Mouse (Mus musculus) liver, adult 2 months (tissue): ENCODE results near the gene Gm29609. TPM values are rescaled to one million over a fixed set of nuclear protein-coding genes. Genes with fewer than 3 reads are reported as not detected.

Experiments
- DNase-seq: peaks from one replicate; pipeline ENCODE4 v3.0.0-alpha.2; 2011; ENCODE audit warnings: low read depth, low spot score; ENCODE audit errors: extremely low read depth
- H3K27ac ChIP-seq: fragments of 200-500 bp; replicated peaks from 2 replicates; pipeline ENCODE4 v1.5.1; 2012; ENCODE audit warnings: low read depth, mild to moderate bottlenecking, control low read depth, inconsistent platforms, low read length; ENCODE audit not compliant: insufficient read depth
- H3K27me3 ChIP-seq: fragments of 200-500 bp; 2 replicates; pipeline ENCODE4 v1.6.1; 2012; ENCODE audit warnings: mild to moderate bottlenecking, moderate library complexity, low read length, inconsistent platforms; ENCODE audit not compliant: control insufficient read depth, insufficient read depth
- H3K36me3 ChIP-seq: fragments of 200-500 bp; 2 replicates; pipeline ENCODE4 v1.6.1; 2012; ENCODE audit warnings: low read length, inconsistent platforms; ENCODE audit not compliant: control insufficient read depth, insufficient read depth
- H3K4me1 ChIP-seq: fragments of 200-500 bp; 2 replicates; pipeline ENCODE4 v1.6.1; 2011; ENCODE audit warnings: low read length; ENCODE audit not compliant: control insufficient read depth, insufficient read depth
- H3K4me3 ChIP-seq: fragments of 200-500 bp; 2 replicates; pipeline ENCODE4 v1.5.1; 2011; ENCODE audit warnings: low read depth, mild to moderate bottlenecking, control low read depth, low read length, moderate library complexity; ENCODE audit not compliant: insufficient read depth
- H3K79me2 ChIP-seq: fragments of 200-500 bp; 2 replicates; pipeline ENCODE4 v1.6.1; 2012; ENCODE audit warnings: inconsistent platforms, mild to moderate bottlenecking, low read length, moderate library complexity; ENCODE audit not compliant: control insufficient read depth, insufficient read depth
- H3K9ac ChIP-seq: fragments of 200-500 bp; 2 replicates; pipeline ENCODE4 v1.6.1; 2012; ENCODE audit warnings: low read depth, mild to moderate bottlenecking, control low read depth, inconsistent platforms, low read length
- CTCF ChIP-seq: fragments of 200-500 bp; IDR thresholded peaks from 2 replicates; pipeline ENCODE4 v1.5.1; 2011; ENCODE audit warnings: low read depth, low read length, control low read depth
- POLR2A ChIP-seq: fragments of 200-500 bp; IDR thresholded peaks from 2 replicates; pipeline ENCODE4 v1.6.1; 2011; ENCODE audit warnings: low read length, control low read depth; ENCODE audit not compliant: insufficient read depth; ENCODE audit errors: extremely low read depth
- WGBS: fragments of 180-500 bp; shearing (Covaris S2); methylation state at CpG from one replicate; pipeline ENCODE4 v1.1.7; 2018; 5-methylcytosine and 5-hydroxymethylcytosine counted together
- polyA plus RNA-seq: library from polyadenylated mRNA; depleted of rRNA; stranded (reverse); fragments of >200 nt; gene quantifications from 2 replicates; pipeline ENCODE4 v1.2.3, GENCODE M21; 2012; rRNA removed
- total RNA-seq: library from RNA; depleted of rRNA; stranded (reverse); fragments of >200 nt; gene quantifications from 2 replicates; pipeline ENCODE4 v1.2.3, GENCODE M21; 2014; rRNA removed

Gene Gm29609
- total and polyA plus RNA-seq, 2 experiments, result 1.0 to 2.3 TPM

DNA sequence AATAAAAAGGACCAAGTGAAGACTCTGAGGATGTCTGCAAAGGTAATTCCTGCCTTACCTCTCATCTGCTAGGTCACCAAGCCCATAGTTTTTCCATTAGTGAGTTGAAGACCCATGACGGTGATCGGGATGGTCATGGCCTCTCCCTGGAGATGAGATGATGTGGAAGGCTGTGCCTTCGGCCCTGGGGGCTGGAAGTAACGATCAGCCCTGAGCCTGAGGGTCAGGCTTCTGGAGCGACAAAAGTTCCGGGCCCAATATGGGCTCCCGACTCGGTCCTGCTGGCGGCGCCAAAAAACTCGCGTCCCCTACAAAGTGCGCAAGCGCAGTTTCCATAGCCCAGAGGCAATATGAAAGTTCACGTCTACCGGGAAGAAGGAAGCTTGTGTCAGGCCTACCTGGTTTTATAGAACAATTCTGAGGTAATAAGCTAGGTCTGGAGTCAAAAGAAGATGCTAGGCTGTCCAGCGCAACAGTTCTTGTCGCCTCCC lies 71.7 kb downstream of the Gm29609 start, which contains the start of gene Slc30a3:
TSS of gene Slc30a3 (minus strand) at position 238 of the 491 bp plus-strand sequence.
- TF ChIP-seq CTCF (no peak), POLR2A (no peak)
- Histone ChIP-seq H3K27ac (no peak within 1 kb of the TSS), H3K9ac (no peak within 1 kb of the TSS), H3K36me3 (no peaks in the 10 kb centered on the region), H3K27me3 (no peaks in the 10 kb centered on the region), H3K79me2 (no peaks in the 10 kb centered on the region), H3K4me3 (no peak within 1 kb of the TSS), H3K4me1 (no peaks in the 10 kb centered on the region)
- 93% methylated on average over 18 of the region's 18 CpGs for WGBS
- no peak for DNase-seq

DNA sequence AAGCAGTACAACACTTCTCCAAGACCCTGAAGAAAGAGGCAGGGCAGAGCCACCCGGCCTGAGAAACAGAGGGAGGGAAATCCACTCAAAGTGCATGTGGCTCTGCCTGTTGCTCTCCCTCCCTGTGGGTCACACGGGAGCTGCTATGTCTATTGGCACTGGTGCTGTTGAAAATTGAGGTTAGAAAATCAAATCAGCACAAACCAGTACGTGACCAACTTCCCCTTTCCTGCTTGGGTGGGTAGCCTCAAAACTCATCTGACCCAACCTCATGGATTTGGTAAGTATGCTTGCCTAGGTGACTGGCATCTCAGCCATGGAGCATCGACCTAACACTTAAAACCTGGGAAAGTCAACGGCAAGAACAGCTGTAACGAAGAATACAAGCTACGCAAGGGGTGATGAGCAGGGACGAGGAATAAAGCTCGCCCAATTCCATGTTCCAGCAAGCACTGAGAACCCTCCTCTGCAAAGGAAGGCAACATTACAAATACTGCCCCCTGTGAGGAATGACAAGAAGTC lies 73.8 kb downstream of the Gm29609 start, which contains the start of gene Dnajc5g:
TSS of gene Dnajc5g (plus strand) at position 472 of the 522 bp plus-strand sequence.
- Histone ChIP-seq H3K4me1 (no peaks in the 10 kb centered on the region), H3K4me3 (no peak within 1 kb of the TSS), H3K79me2 (no peaks in the 10 kb centered on the region), H3K9ac (no peak within 1 kb of the TSS), H3K27me3 (no peaks in the 10 kb centered on the region), H3K36me3 (no peaks in the 10 kb centered on the region), H3K27ac (no peak within 1 kb of the TSS)
- no peak for DNase-seq
- 83% methylated on average over 9 of the region's 9 CpGs for WGBS
- TF ChIP-seq CTCF, result no peak
- no peak for TF ChIP-seq POLR2A

DNA sequence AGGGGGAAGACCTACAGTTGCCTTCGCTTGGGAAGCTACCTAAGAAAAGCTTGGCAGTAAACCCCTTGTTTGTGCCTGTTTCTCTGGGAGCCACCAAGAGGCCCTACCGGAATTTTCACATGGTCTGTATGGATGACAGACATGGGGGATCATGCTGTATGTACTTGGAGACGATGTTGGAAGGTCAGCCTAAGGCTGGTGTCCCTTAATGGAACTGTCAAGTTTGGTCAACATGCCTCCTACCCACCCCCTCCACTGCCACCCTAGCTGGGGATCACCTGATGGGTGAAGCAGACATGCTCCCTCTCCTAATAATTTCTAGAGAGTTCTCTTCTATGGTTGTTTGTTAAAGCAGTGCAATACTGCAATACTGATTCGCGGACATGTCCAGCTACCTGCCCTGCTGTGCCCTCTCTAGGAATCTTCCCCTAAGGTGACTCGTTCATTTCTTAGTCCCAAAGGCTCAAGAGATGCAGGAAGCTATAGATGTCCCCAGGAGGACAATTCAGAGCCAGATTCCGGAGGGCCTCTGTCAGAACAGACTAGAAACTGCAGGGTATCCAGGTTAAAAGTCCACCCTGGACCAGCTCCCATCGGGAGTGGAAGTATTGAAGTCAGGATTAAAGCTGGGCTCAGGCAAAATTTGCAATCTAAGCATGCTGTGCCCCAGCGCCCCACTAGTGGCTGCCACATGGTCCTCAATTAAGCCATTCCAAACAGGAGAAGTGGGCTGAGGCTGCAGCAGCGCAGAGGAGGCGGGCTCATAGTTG lies 83.8 kb downstream of the Gm29609 start:
- Histone ChIP-seq H3K9ac (no peak overlapping the region), H3K4me1 (peaks cover 10% of the 10 kb centered on the region), H3K27me3 (peaks cover 11% of the 10 kb centered on the region), H3K79me2 (no peaks in the 10 kb centered on the region), H3K27ac (no peak overlapping the region), H3K36me3 (no peaks in the 10 kb centered on the region), H3K4me3 (no peak overlapping the region; the same call in 1 of the 2 replicates)
- no peak for DNase-seq
- TF ChIP-seq POLR2A (no peak), CTCF (no peak)
- 50% methylated on average over 11 of the region's 11 CpGs for WGBS

DNA sequence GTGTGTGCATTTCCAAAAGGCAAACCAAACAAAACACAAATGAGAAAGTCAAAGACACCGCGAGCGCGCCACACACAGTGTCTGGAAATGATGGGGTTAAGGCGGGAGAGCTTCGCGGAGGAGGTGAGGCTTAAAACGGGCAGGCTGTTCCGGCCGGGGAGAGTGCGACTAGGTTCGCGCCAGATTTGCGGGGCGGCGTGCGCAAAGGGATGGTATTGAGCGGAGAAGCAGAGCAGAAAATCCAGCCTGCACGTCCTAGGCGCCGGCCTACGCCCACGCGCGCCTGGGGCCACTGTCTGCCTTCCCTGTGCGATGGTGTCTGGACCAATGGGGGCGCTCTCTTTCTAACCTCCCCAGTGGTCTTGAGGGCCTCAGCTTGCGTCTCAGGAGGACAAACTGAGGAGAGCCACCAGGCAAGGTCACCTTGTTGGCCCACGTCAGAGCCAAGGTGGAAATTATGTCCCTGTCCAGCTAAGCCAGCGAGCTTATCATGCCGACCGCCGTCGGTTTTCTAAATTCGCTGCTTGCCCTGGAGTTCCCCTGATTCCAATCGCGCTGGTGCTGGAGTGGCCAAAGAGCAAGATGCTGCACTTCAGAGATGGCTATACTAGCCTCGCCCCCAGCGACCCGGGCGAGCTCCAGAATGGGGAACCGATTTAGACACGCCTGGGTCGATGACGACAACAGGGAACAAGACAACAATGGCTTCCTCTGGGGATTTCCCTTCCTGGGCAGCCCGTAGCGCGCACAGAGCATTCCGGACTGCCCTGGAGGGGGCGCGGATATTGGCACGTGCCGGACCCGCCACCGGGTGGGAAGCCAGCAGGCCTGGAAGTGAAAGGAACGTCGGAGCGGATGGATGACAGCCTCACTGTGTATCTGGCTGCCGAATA lies 84.7 kb downstream of the Gm29609 start:
- TF ChIP-seq POLR2A, result no peak
- TF ChIP-seq CTCF, result no peak
- peak overlapping the region; percentile 28; the same call in 1 of the 2 replicates for H3K4me3 ChIP-seq
- WGBS, result 1% methylated on average over 59 of the region's 59 CpGs
- no peak overlapping the region for H3K9ac ChIP-seq
- no peaks in the 10 kb centered on the region for H3K79me2 ChIP-seq
- no peak for DNase-seq
- H3K27me3 ChIP-seq, result peaks cover 11% of the 10 kb centered on the region
- H3K36me3 ChIP-seq, result no peaks in the 10 kb centered on the region
- H3K27ac ChIP-seq, result no peak overlapping the region
- peaks cover 10% of the 10 kb centered on the region for H3K4me1 ChIP-seq

Other genes with a start within 250 kb of the Gm29609 start
- gene Cgref1, start 234.3 kb downstream of the Gm29609 start, total RNA-seq, result 0.60 and 0.74 TPM in 2 replicates
- gene Cgref1, start 234.3 kb downstream of the Gm29609 start, polyA plus RNA-seq, result 0.28 and 0.34 TPM in 2 replicates
- gene Preb, start 219.6 kb downstream of the Gm29609 start, total RNA-seq, result 62.0 and 91.0 TPM in 2 replicates
- 279 and 433 TPM in 2 replicates for gene Preb, start 219.6 kb downstream of the Gm29609 start, polyA plus RNA-seq
- under 0.01 and 0.07 TPM in 2 replicates for gene Tcf23, start 211.2 kb downstream of the Gm29609 start, total RNA-seq
- gene Tcf23, start 211.2 kb downstream of the Gm29609 start, polyA plus RNA-seq, result 0.06 TPM in 1 of 2 replicates, not detected in the other
- gene Atraid, start 131.6 kb downstream of the Gm29609 start, total RNA-seq, result 172 and 185 TPM in 2 replicates
- 160 TPM in 2 replicates for gene Atraid, start 131.6 kb downstream of the Gm29609 start, polyA plus RNA-seq
- 6.1 and 6.7 TPM in 2 replicates for gene Slc5a6, start 131.0 kb downstream of the Gm29609 start, total RNA-seq
- 15.5 and 16.2 TPM in 2 replicates for gene Slc5a6, start 131.0 kb downstream of the Gm29609 start, polyA plus RNA-seq
- 10.7 and 11.8 TPM in 2 replicates for gene Cad, start 125.1 kb downstream of the Gm29609 start, total RNA-seq
- 8.4 and 12.7 TPM in 2 replicates for gene Cad, start 125.1 kb downstream of the Gm29609 start, polyA plus RNA-seq
- not detected in 2 replicates for gene Dnajc5g, start 73.6 kb downstream of the Gm29609 start, total RNA-seq
- not detected in 2 replicates for gene Dnajc5g, start 73.6 kb downstream of the Gm29609 start, polyA plus RNA-seq
- gene Slc30a3, start 71.7 kb downstream of the Gm29609 start, total RNA-seq, result 0.37 and 0.60 TPM in 2 replicates
- gene Slc30a3, start 71.7 kb downstream of the Gm29609 start, polyA plus RNA-seq, result 0.37 and 0.97 TPM in 2 replicates
- gene Trim54, start 63.2 kb downstream of the Gm29609 start, total RNA-seq, result 0.28 TPM in 1 of 2 replicates, not detected in the other
- not detected in 2 replicates for gene Trim54, start 63.2 kb downstream of the Gm29609 start, polyA plus RNA-seq
- not detected in 2 replicates for gene Ucn, start 41.1 kb downstream of the Gm29609 start, total RNA-seq
- not detected in 2 replicates for gene Ucn, start 41.1 kb downstream of the Gm29609 start, polyA plus RNA-seq
- 49.0 and 58.8 TPM in 2 replicates for gene Mpv17, start 25.7 kb downstream of the Gm29609 start, total RNA-seq
- gene Mpv17, start 25.7 kb downstream of the Gm29609 start, polyA plus RNA-seq, result 88.8 and 92.3 TPM in 2 replicates
- 10.9 and 17.5 TPM in 2 replicates for gene Gtf3c2, start 233 bp upstream of the Gm29609 start, total RNA-seq
- 21.0 and 33.0 TPM in 2 replicates for gene Gtf3c2, start 233 bp upstream of the Gm29609 start, polyA plus RNA-seq
- 13.3 and 13.7 TPM in 2 replicates for gene Snx17, start 13.3 kb upstream of the Gm29609 start, total RNA-seq
- 19.1 and 22.5 TPM in 2 replicates for gene Snx17, start 13.3 kb upstream of the Gm29609 start, polyA plus RNA-seq
- gene Eif2b4, start 13.5 kb upstream of the Gm29609 start, total RNA-seq, result 18.5 and 18.7 TPM in 2 replicates
- 47.2 and 51.0 TPM in 2 replicates for gene Eif2b4, start 13.5 kb upstream of the Gm29609 start, polyA plus RNA-seq
- gene Zfp513, start 22.4 kb upstream of the Gm29609 start, total RNA-seq, result 3.1 and 4.2 TPM in 2 replicates
- 17.6 and 27.6 TPM in 2 replicates for gene Zfp513, start 22.4 kb upstream of the Gm29609 start, polyA plus RNA-seq
- 19.7 and 23.5 TPM in 2 replicates for gene Ppm1g, start 40.8 kb upstream of the Gm29609 start, total RNA-seq
- gene Ppm1g, start 40.8 kb upstream of the Gm29609 start, polyA plus RNA-seq, result 31.6 and 32.3 TPM in 2 replicates
- gene Nrbp1, start 61.0 kb upstream of the Gm29609 start, total RNA-seq, result 43.8 and 51.5 TPM in 2 replicates
- gene Nrbp1, start 61.0 kb upstream of the Gm29609 start, polyA plus RNA-seq, result 97.8 and 112 TPM in 2 replicates
- not detected in 2 replicates for gene Gm9970, start 61.3 kb upstream of the Gm29609 start, total RNA-seq
- not detected in 2 replicates for gene Gm9970, start 61.3 kb upstream of the Gm29609 start, polyA plus RNA-seq
- 1.7 and 2.1 TPM in 2 replicates for gene Krtcap3, start 71.8 kb upstream of the Gm29609 start, total RNA-seq
- gene Krtcap3, start 71.8 kb upstream of the Gm29609 start, polyA plus RNA-seq, result 4.3 and 8.3 TPM in 2 replicates
- gene Ift172, start 111.2 kb upstream of the Gm29609 start, total RNA-seq, result 17.8 and 20.1 TPM in 2 replicates
- gene Ift172, start 111.2 kb upstream of the Gm29609 start, polyA plus RNA-seq, result 11.0 and 11.7 TPM in 2 replicates
- gene Fndc4, start 116.2 kb upstream of the Gm29609 start, total RNA-seq, result 30.6 and 34.8 TPM in 2 replicates
- 90.7 and 97.7 TPM in 2 replicates for gene Fndc4, start 116.2 kb upstream of the Gm29609 start, polyA plus RNA-seq
- gene Gckr, start 117.5 kb upstream of the Gm29609 start, total RNA-seq, result 113 and 114 TPM in 2 replicates
- 199 and 282 TPM in 2 replicates for gene Gckr, start 117.5 kb upstream of the Gm29609 start, polyA plus RNA-seq